Comparison of ENCODE assay signal across 21 mouse cellular contexts in the genomic region with DNA sequence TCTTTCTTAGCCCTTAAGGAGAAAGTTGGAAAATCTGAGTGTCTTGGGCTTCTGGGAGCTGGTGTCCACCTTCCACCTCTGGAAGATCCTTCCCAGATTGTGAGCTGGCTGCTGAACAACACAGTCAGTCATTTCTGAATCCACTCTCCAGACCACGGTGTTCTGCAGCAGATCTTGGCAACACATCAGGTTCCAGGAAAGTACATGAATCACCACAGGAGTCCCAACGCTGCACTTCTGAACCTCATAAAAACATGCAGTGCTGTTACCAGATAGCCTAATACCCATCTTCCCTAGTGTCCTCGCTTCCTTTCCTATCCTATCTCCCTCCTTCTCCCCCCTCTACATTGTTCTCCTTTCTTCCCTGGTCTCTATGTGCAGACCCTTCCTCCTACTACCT.
A peak's percentile ranks its signal among the peaks of the same experiment; 100 is the strongest.
DNase-seq lines count a peak whose midpoint lies in the region; ATAC-seq and TF ChIP-seq lines count a peak whose summit lies in the region.
"Had no signal": no experiment of that assay in that cellular context is flagged by ENCODE, and none has a peak within 500 bp of the region (broad histone marks: within the 10 kb centered on the region; RNA-seq: fewer than 3 reads in every experiment).

No protein-coding gene starts in this region.

- H3K9ac ChIP-seq in embryonic facial prominence, embryonic 14.5 days (ENCODE audit: low read depth, low read length): no peak overlapping the region
- H3K9ac ChIP-seq in limb, embryonic 13.5 days: no peak overlapping the region
- no peak overlapping the region for H3K9ac ChIP-seq in limb, embryonic 14.5 days (ENCODE audit: low read depth, low read length, severe bottlenecking)
- H3K9ac ChIP-seq: forebrain, embryonic 13.5 days; heart, embryonic 15.5 days; liver, embryonic 13.5 days; lung, embryonic 15.5 days; midbrain, embryonic 12.5 days; neural tube, embryonic 12.5 days had no signal

- TF ChIP-seq POLR2A in limb, embryonic 14.5 days (IDR thresholded peaks at IDR 0.05; ENCODE audit: borderline replicate concordance, extremely low read depth, insufficient read depth, insufficient read length): no peak

- H3K9me3 ChIP-seq in embryonic facial prominence, embryonic 14.5 days (ENCODE audit: control insufficient read depth, low read length): peaks cover 3% of the 10 kb centered on the region; the same call in 1 of the 2 replicates
- H3K9me3 ChIP-seq in embryonic facial prominence, embryonic 10.5 days: no peaks in the 10 kb centered on the region
- 0 out of 2 replicates have a peak, but pooled peaks cover 3% of the 10 kb centered on the region for H3K9me3 ChIP-seq in limb, embryonic 13.5 days
- H3K9me3 ChIP-seq in limb, embryonic 10.5 days (replicated peaks): no peaks in the 10 kb centered on the region
- H3K9me3 ChIP-seq in limb, embryonic 14.5 days (ENCODE audit: control insufficient read depth, low read length): peaks cover 5% of the 10 kb centered on the region; the same call in 1 of the 2 replicates
- H3K9me3 ChIP-seq: forebrain, embryonic 13.5 days; heart, embryonic 15.5 days; liver, embryonic 13.5 days; lung, embryonic 15.5 days; midbrain, embryonic 12.5 days; neural tube, embryonic 12.5 days had no signal

- 71% methylated on average over 3 of the region's 3 CpGs for WGBS in embryonic facial prominence, embryonic 14.5 days
- WGBS in embryonic facial prominence, embryonic 10.5 days: 85% methylated on average over 3 of the region's 3 CpGs
- WGBS in limb, embryonic 13.5 days: 56% methylated on average over 3 of the region's 3 CpGs
- WGBS in limb, embryonic 10.5 days: 91% methylated on average over 3 of the region's 3 CpGs
- WGBS in limb, embryonic 14.5 days: 49% methylated on average over 3 of the region's 3 CpGs

- no peak overlapping the region for H3K4me2 ChIP-seq in embryonic facial prominence, embryonic 14.5 days (ENCODE audit: low read depth, low read length)
- no peak overlapping the region for H3K4me2 ChIP-seq in limb, embryonic 13.5 days (replicated peaks)
- no peak overlapping the region for H3K4me2 ChIP-seq in limb, embryonic 14.5 days (replicated peaks; ENCODE audit: low read depth, low read length, severe bottlenecking)
- H3K4me2 ChIP-seq: forebrain, embryonic 13.5 days; heart, embryonic 15.5 days; liver, embryonic 13.5 days; lung, embryonic 15.5 days; midbrain, embryonic 12.5 days; neural tube, embryonic 12.5 days had no signal

- ATAC-seq in embryonic facial prominence, embryonic 14.5 days (ENCODE audit: low read depth): peak; percentile 57; the same call in 1 of the 2 replicates
- peak; percentile 85 for ATAC-seq in limb, embryonic 13.5 days (ENCODE audit: low FRiP score, low read depth)
- ATAC-seq in limb, embryonic 14.5 days (ENCODE audit: low FRiP score, low read depth): peak; percentile 85
- ATAC-seq: forebrain, embryonic 13.5 days had no signal

- no peaks in the 10 kb centered on the region; the same call in 1 of the 2 replicates for H3K4me1 ChIP-seq in embryonic facial prominence, embryonic 14.5 days (ENCODE audit: control insufficient read depth, insufficient read depth, low read length)
- H3K4me1 ChIP-seq in embryonic facial prominence, embryonic 10.5 days: peaks cover 3% of the 10 kb centered on the region; the same call in 1 of the 2 replicates
- peaks cover 23% of the 10 kb centered on the region for H3K4me1 ChIP-seq in limb, embryonic 13.5 days
- no peaks in the 10 kb centered on the region for H3K4me1 ChIP-seq in limb, embryonic 10.5 days
- H3K4me1 ChIP-seq in limb, embryonic 14.5 days (ENCODE audit: control insufficient read depth, insufficient read depth, low read length): peaks cover 13% of the 10 kb centered on the region
- H3K4me1 ChIP-seq: forebrain, embryonic 13.5 days; heart, embryonic 15.5 days; liver, embryonic 13.5 days; lung, embryonic 15.5 days; midbrain, embryonic 12.5 days; neural tube, embryonic 12.5 days had no signal

- H3K4me3 ChIP-seq in embryonic facial prominence, embryonic 14.5 days (ENCODE audit: low read depth, low read length): no peak overlapping the region
- no peak overlapping the region for H3K4me3 ChIP-seq in embryonic facial prominence, embryonic 10.5 days
- no peak overlapping the region for H3K4me3 ChIP-seq in limb, embryonic 13.5 days
- H3K4me3 ChIP-seq in limb, embryonic 10.5 days: no peak overlapping the region
- no peak overlapping the region for H3K4me3 ChIP-seq in limb, embryonic 14.5 days (replicated peaks; ENCODE audit: low read length)
- H3K4me3 ChIP-seq: forebrain, embryonic 13.5 days; heart, embryonic 15.5 days; liver, embryonic 13.5 days; lung, embryonic 15.5 days; midbrain, embryonic 12.5 days; neural tube, embryonic 12.5 days had no signal

- H3K27me3 ChIP-seq in embryonic facial prominence, embryonic 14.5 days (replicated peaks; ENCODE audit: control insufficient read depth, insufficient read depth, low read length): no peaks in the 10 kb centered on the region
- H3K27me3 ChIP-seq in embryonic facial prominence, embryonic 10.5 days (replicated peaks; ENCODE audit: low read depth, poor library complexity, severe bottlenecking): no peaks in the 10 kb centered on the region
- no peaks in the 10 kb centered on the region for H3K27me3 ChIP-seq in limb, embryonic 13.5 days
- H3K27me3 ChIP-seq in limb, embryonic 10.5 days (ENCODE audit: low read depth, poor library complexity, severe bottlenecking): no peaks in the 10 kb centered on the region
- no peaks in the 10 kb centered on the region for H3K27me3 ChIP-seq in limb, embryonic 14.5 days (ENCODE audit: control insufficient read depth, insufficient read depth, low read length)
- H3K27me3 ChIP-seq: forebrain, embryonic 13.5 days; heart, embryonic 15.5 days; liver, embryonic 13.5 days; lung, embryonic 15.5 days; midbrain, embryonic 12.5 days; neural tube, embryonic 12.5 days had no signal

- H3K36me3 ChIP-seq in embryonic facial prominence, embryonic 14.5 days (ENCODE audit: control insufficient read depth, insufficient read depth, low read length): no peaks in the 10 kb centered on the region
- no peaks in the 10 kb centered on the region for H3K36me3 ChIP-seq in embryonic facial prominence, embryonic 10.5 days (replicated peaks)
- H3K36me3 ChIP-seq in limb, embryonic 13.5 days: peaks cover 5% of the 10 kb centered on the region; the same call in 1 of the 2 replicates
- no peaks in the 10 kb centered on the region for H3K36me3 ChIP-seq in limb, embryonic 10.5 days
- H3K36me3 ChIP-seq in limb, embryonic 14.5 days (ENCODE audit: control insufficient read depth, insufficient read depth, low read length): no peaks in the 10 kb centered on the region
- H3K36me3 ChIP-seq: heart, embryonic 15.5 days; liver, embryonic 13.5 days; lung, embryonic 15.5 days; midbrain, embryonic 12.5 days; neural tube, embryonic 12.5 days had no signal

- H3K27ac ChIP-seq in embryonic facial prominence, embryonic 14.5 days (replicated peaks; ENCODE audit: low read depth, low read length): no peak overlapping the region
- H3K27ac ChIP-seq in embryonic facial prominence, embryonic 10.5 days (replicated peaks): no peak overlapping the region
- H3K27ac ChIP-seq in limb, embryonic 13.5 days: no peak overlapping the region
- H3K27ac ChIP-seq in limb, embryonic 10.5 days: no peak overlapping the region
- no peak overlapping the region for H3K27ac ChIP-seq in limb, embryonic 14.5 days (replicated peaks; ENCODE audit: low read depth, low read length)
- H3K27ac ChIP-seq: forebrain, embryonic 13.5 days; heart, embryonic 15.5 days; liver, embryonic 13.5 days; lung, embryonic 15.5 days; midbrain, embryonic 12.5 days; neural tube, embryonic 12.5 days had no signal

- peak; percentile 79 for DNase-seq in embryonic facial prominence, embryonic 14.5 days (ENCODE audit: low spot score)
- DNase-seq in embryonic facial prominence, embryonic 10.5 days (ENCODE audit: low spot score): no peak
- DNase-seq in limb, embryonic 10.5 days (ENCODE audit: low spot score): no peak
- peak; percentile 56 for DNase-seq in NIH3T3 (ENCODE audit: low read depth)
- peak; percentile 76 for DNase-seq in limb, embryonic 14.5 days (ENCODE audit: low spot score)
- no peak for DNase-seq in kidney, adult 8-10 months
- DNase-seq: adrenal gland, postnatal 25 days; cerebellum, adult 18-20 months; cerebellum, postnatal 36 days; kidney, adult 2 months; kidney, postnatal 14 days; left cerebral cortex, postnatal 4 days; liver, embryonic 13.5 days; right cerebral cortex, adult 18-20 months; thymus, postnatal 4 days had no signal

Comparison
In these comparisons a context has a peak if more than half of its experiments do, and no peak if none do; other contexts are left out.
1. DNase-seq: peak in embryonic facial prominence, embryonic 14.5 days (single experiment), NIH3T3 (single experiment) and limb, embryonic 14.5 days (single experiment); none in embryonic facial prominence, embryonic 10.5 days (single experiment), limb, embryonic 10.5 days (single experiment) and kidney, adult 8-10 months (0 of 2).
2. Peak in every context shown above with its lines, with median percentiles within 50 percentile points of each other: ATAC-seq.